In genomic region chr14:100934554-100934953, GRCm38 (mm10) we compare ENCODE assay signal across 22 mouse cellular contexts.
"Had no signal": no experiment of that assay in that cellular context is flagged by ENCODE, and none has a peak within 500 bp of the region (broad histone marks: within the 10 kb centered on the region; RNA-seq: fewer than 3 reads in every experiment).

No protein-coding gene starts in this region.

- H3K27me3 ChIP-seq: intestine, embryonic 15.5 days; kidney, embryonic 15.5 days; limb, embryonic 13.5 days; megakaryocyte, embryonic 14.5 days had no signal

- H3K4me2 ChIP-seq: intestine, embryonic 15.5 days; kidney, embryonic 15.5 days; limb, embryonic 13.5 days; liver, embryonic 11.5 days; lung, embryonic 14.5 days had no signal

- H3K27ac ChIP-seq: intestine, embryonic 15.5 days; kidney, embryonic 15.5 days; limb, embryonic 10.5 days; limb, embryonic 13.5 days; liver, embryonic 14.5 days; midbrain, embryonic 10.5 days had no signal

- H3K4me3 ChIP-seq: intestine, embryonic 15.5 days; kidney, embryonic 15.5 days; limb, embryonic 10.5 days; limb, embryonic 13.5 days; megakaryocyte, embryonic 14.5 days; midbrain, embryonic 10.5 days; myocyte had no signal

- H3K9me3 ChIP-seq: intestine, embryonic 15.5 days; kidney, embryonic 15.5 days; limb, embryonic 10.5 days; limb, embryonic 13.5 days; megakaryocyte, embryonic 14.5 days; midbrain, embryonic 10.5 days had no signal

- ATAC-seq: intestine, embryonic 15.5 days; liver, postnatal 0 days had no signal

- H3K9ac ChIP-seq: intestine, embryonic 15.5 days; kidney, embryonic 15.5 days; limb, embryonic 13.5 days; liver, embryonic 14.5 days; liver, postnatal 0 days; lung, embryonic 14.5 days had no signal

- H3K36me3 ChIP-seq: intestine, embryonic 15.5 days; kidney, embryonic 15.5 days; limb, embryonic 10.5 days; limb, embryonic 13.5 days; midbrain, embryonic 10.5 days had no signal

- H3K4me1 ChIP-seq: intestine, embryonic 15.5 days; kidney, embryonic 15.5 days; limb, embryonic 10.5 days; limb, embryonic 13.5 days; megakaryocyte, embryonic 14.5 days; midbrain, embryonic 10.5 days had no signal

- DNase-seq: kidney, adult 11 months; kidney, adult 8-10 months; kidney, postnatal 10 days; kidney, postnatal 36 days; layer of hippocampus, postnatal 36 days; liver, postnatal 0 days; lung, embryonic 14.5 days; lung, postnatal 10 days; lung, postnatal 36 days; midbrain, embryonic 14.5 days; spleen, adult 18-20 months; thymus, adult 18-20 months; thymus, postnatal 36 days had no signal
